Mouse (Mus musculus): Measurements from ENCODE around the gene 4930558K02Rik.

4930558K02Rik gene

GRCm38 (mm10) chr1:161900129-161900528 lies 79.3 kb downstream of the 4930558K02Rik start:
- no peak for DNase-seq (ENCODE audit: low spot score)

GRCm38 (mm10) chr1:161897235-161897634 lies 82.2 kb downstream of the 4930558K02Rik start:
- DNase-seq (ENCODE audit: low spot score), result no peak

GRCm38 (mm10) chr1:161896130-161896529 lies 83.3 kb downstream of the 4930558K02Rik start:
- no peak for DNase-seq (ENCODE audit: low spot score)

GRCm38 (mm10) chr1:161895014-161895413 lies 84.4 kb downstream of the 4930558K02Rik start:
- no peak for DNase-seq (ENCODE audit: low spot score)

- DNase-seq (ENCODE audit: low spot score), result no peak
Observed at GRCm38 (mm10) chr1:161894553-161894952, 84.9 kb downstream of the 4930558K02Rik start.

- DNase-seq (ENCODE audit: low spot score), result no peak
Observed at GRCm38 (mm10) chr1:161894126-161894525, 85.3 kb downstream of the 4930558K02Rik start.

Measured in ovary, postnatal 36 days (tissue).